Mouse (Mus musculus): ENCODE measurements around the gene Slc13a3.

- no peak for TF ChIP-seq GATA1 (IDR thresholded peaks at IDR 0.05; ENCODE audit: borderline replicate concordance, low read length)
- TF ChIP-seq FLI1 (IDR thresholded peaks at IDR 0.05; ENCODE audit: low read length), result no peak
These were observed 1.1 kb downstream of the Slc13a3 start for GRCm38 (mm10) chr2:165471943-165472342.
